Mouse (Mus musculus): Measurements from ENCODE around the gene AY358078. TPM values are rescaled to one million over a fixed set of nuclear protein-coding genes. Genes with fewer than 3 reads are reported as not detected.
"Not testable (repeated sequence)": the region's sequence is repeated elsewhere in the genome, so short reads cannot be mapped to it uniquely, and the experiment has no call there.

AY358078 gene
- polyA plus RNA-seq, 1 experiment from 2014 or later, result not detected

DNA sequence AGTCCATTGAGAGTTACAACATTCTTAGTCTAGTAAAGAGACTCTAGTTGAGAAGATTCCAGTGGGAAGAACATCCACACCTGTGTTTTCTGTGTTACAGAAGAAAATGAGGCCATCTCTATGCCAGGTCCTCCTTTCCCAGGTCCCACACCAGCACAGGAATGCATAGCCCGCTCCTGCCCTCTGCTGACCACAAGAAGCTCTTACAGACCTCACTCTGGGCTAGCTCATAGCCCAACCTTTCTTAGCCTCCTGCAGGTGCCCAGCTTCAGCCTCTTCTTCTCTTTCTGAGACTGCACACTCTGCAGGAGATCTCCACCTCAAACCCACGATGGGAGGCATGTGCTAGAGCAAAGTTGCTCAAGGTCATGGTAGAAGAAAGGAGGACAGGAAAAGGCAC, 38.6 kb downstream of the AY358078 start:
- H3K4me1 ChIP-seq; ATAC-seq (ENCODE audit: insufficient number of reproducible peaks, insufficient read depth, low FRiP score, low TSS enrichment); H3K4me2 ChIP-seq (replicated peaks); H3K9ac ChIP-seq; H3K27ac ChIP-seq; H3K27me3 ChIP-seq; H3K4me3 ChIP-seq; H3K9me3 ChIP-seq; H3K36me3 ChIP-seq: not testable (repeated sequence)
- 22% methylated on average over 2 of the region's 2 CpGs for WGBS

GRCm38 (mm10) chr14:51842250-51842649, 42.4 kb downstream of the AY358078 start:
- Histone ChIP-seq H3K4me1 (no peaks in the 10 kb centered on the region), H3K36me3 (no peaks in the 10 kb centered on the region), H3K4me3 (no peak overlapping the region), H3K9me3 (no peaks in the 10 kb centered on the region), H3K27ac (no peak overlapping the region), H3K9ac (no peak overlapping the region), H3K27me3 (no peaks in the 10 kb centered on the region), H3K4me2 (replicated peaks) (no peak overlapping the region)
- ATAC-seq (ENCODE audit: insufficient number of reproducible peaks, insufficient read depth, low FRiP score, low TSS enrichment), result no peak
- WGBS, result 70% methylated on average over 1 of the region's 1 CpGs

DNA sequence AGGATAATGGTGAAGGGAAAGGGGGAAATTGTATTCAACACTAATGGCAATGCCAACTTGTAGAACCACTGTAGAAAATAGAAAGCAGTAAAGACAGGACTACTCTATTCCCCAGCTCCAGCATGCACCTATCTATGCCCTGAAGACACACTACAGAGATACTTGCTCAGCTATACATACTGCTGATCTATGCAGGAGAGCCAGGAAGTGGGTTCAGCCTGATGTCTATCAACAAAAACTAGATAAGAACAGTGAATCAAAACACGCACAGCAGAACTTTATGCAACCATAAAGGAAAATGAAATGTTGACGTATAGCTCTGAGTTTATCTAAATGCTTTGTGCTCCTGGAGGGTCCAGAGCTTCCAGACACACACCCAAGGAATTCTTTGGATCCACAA, 42.9 kb downstream of the AY358078 start:
- no peaks in the 10 kb centered on the region for H3K4me1 ChIP-seq
- no peaks in the 10 kb centered on the region for H3K27me3 ChIP-seq
- no peak overlapping the region for H3K27ac ChIP-seq
- no peak overlapping the region for H3K4me3 ChIP-seq
- H3K9ac ChIP-seq, result no peak overlapping the region
- H3K36me3 ChIP-seq, result no peaks in the 10 kb centered on the region
- H3K4me2 ChIP-seq (replicated peaks), result no peak overlapping the region
- no peak for ATAC-seq (ENCODE audit: insufficient number of reproducible peaks, insufficient read depth, low FRiP score, low TSS enrichment)
- no peaks in the 10 kb centered on the region for H3K9me3 ChIP-seq
- WGBS, result 94% methylated on average over 2 of the region's 2 CpGs

- no peak overlapping the region for H3K27ac ChIP-seq
- H3K27me3 ChIP-seq, result no peaks in the 10 kb centered on the region
- no peak overlapping the region for H3K4me3 ChIP-seq
Observed at GRCm38 (mm10) chr14:51843882-51844281, 44.0 kb downstream of the AY358078 start.

GRCm38 (mm10) chr14:51846566-51846965, 46.7 kb downstream of the AY358078 start:
- no peaks in the 10 kb centered on the region for H3K27me3 ChIP-seq
- no peak overlapping the region for H3K4me3 ChIP-seq
- WGBS, result 72% methylated on average over 3 of the region's 3 CpGs
- ATAC-seq (ENCODE audit: insufficient number of reproducible peaks, insufficient read depth, low FRiP score, low TSS enrichment), result 0 out of 2 replicates have a peak, but pooled peaks have one; percentile 22
- no peaks in the 10 kb centered on the region for H3K4me1 ChIP-seq
- H3K9me3 ChIP-seq, result no peaks in the 10 kb centered on the region
- H3K27ac ChIP-seq, result no peak overlapping the region
- no peak overlapping the region for H3K9ac ChIP-seq
- no peaks in the 10 kb centered on the region for H3K36me3 ChIP-seq
- no peak overlapping the region for H3K4me2 ChIP-seq (replicated peaks)

More at GRCm38 (mm10) chr14:51843882-51844281, 44.0 kb downstream of the AY358078 start:
- Histone ChIP-seq H3K4me1 (no peaks in the 10 kb centered on the region), H3K4me2 (replicated peaks) (no peak overlapping the region), H3K9ac (no peak overlapping the region), H3K36me3 (no peaks in the 10 kb centered on the region), H3K9me3 (no peaks in the 10 kb centered on the region)
- no peak for ATAC-seq (ENCODE audit: insufficient number of reproducible peaks, insufficient read depth, low FRiP score, low TSS enrichment)

GRCm38 (mm10) chr14:51851006-51851405, 51.2 kb downstream of the AY358078 start:
- WGBS, result 40% methylated on average over 3 of the region's 3 CpGs
- not testable (repeated sequence) for H3K9me3 ChIP-seq; H3K27ac ChIP-seq; H3K4me3 ChIP-seq; ATAC-seq (ENCODE audit: insufficient number of reproducible peaks, insufficient read depth, low FRiP score, low TSS enrichment); H3K4me1 ChIP-seq; H3K4me2 ChIP-seq (replicated peaks); H3K27me3 ChIP-seq; H3K36me3 ChIP-seq; H3K9ac ChIP-seq

GRCm38 (mm10) chr14:51853399-51853798, 53.6 kb downstream of the AY358078 start, which contains the start of gene Ear6:
TSS of gene Ear6 (plus strand) at chr14:51853699.
- no peak for ATAC-seq (ENCODE audit: insufficient number of reproducible peaks, insufficient read depth, low FRiP score, low TSS enrichment)
- H3K9me3 ChIP-seq, result no peaks in the 10 kb centered on the region
- no peak within 1 kb of the TSS for H3K27ac ChIP-seq
- H3K27me3 ChIP-seq, result no peaks in the 10 kb centered on the region
- H3K36me3 ChIP-seq, result no peaks in the 10 kb centered on the region
- H3K9ac ChIP-seq, result no peak within 1 kb of the TSS
- no peaks in the 10 kb centered on the region for H3K4me1 ChIP-seq
- H3K4me2 ChIP-seq (replicated peaks), result no peak within 1 kb of the TSS
- no peak within 1 kb of the TSS for H3K4me3 ChIP-seq

DNA sequence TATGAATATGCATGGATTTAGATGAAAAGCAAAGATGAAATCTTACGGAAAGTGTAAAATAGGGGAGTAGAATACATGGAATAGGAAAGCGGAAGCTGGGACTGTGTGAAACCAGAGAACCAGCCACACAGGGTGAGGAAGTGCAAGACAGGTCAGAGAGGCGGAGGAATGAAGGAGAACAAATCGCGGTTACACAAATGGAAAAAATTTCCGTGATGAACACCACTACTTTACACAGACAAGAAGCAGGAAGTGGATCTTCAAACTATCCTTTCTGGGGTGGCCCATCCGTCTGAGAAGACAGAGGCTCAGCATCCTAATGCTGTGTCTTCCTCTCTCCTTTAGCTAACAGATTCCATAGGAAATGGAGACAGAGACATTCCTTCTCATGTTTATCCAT, 55.4 kb downstream of the AY358078 start:
- not testable (repeated sequence) for H3K27ac ChIP-seq

GRCm38 (mm10) chr14:51863603-51864002, 63.8 kb downstream of the AY358078 start:
- WGBS, result 26% methylated on average over 1 of the region's 1 CpGs
- not testable (repeated sequence) for H3K9ac ChIP-seq; H3K4me1 ChIP-seq; H3K27ac ChIP-seq; H3K9me3 ChIP-seq; H3K27me3 ChIP-seq; H3K36me3 ChIP-seq; H3K4me3 ChIP-seq; H3K4me2 ChIP-seq (replicated peaks); ATAC-seq (ENCODE audit: insufficient number of reproducible peaks, insufficient read depth, low FRiP score, low TSS enrichment)

More for the DNA sequence above, 55.4 kb downstream of the AY358078 start:
- H3K27me3 ChIP-seq; ATAC-seq (ENCODE audit: insufficient number of reproducible peaks, insufficient read depth, low FRiP score, low TSS enrichment); H3K4me1 ChIP-seq; H3K4me3 ChIP-seq; H3K4me2 ChIP-seq (replicated peaks); H3K9ac ChIP-seq; H3K9me3 ChIP-seq; H3K36me3 ChIP-seq: not testable (repeated sequence)
- WGBS, result 82% methylated on average over 7 of the region's 7 CpGs

DNA sequence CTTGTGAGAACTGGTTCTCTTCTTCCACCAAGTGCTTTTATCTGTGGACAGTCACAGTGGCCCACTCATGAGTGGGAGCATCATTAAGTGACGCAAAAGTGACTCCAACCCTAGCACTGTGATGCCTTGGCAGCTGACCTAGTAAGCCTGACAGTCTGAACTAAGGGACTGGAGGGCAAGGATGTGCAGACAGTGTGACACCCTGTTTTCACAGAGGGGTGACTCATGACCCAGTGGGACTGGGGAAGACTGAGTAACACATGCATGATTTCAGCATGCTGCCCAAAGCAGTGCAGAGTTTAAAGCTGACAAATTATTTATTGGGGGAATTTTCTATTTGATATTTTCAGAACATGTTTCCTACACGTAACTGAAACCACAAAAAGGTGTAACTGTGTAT, 70.9 kb downstream of the AY358078 start:
- Histone ChIP-seq H3K36me3 (no peaks in the 10 kb centered on the region), H3K4me2 (replicated peaks) (no peak overlapping the region)
- WGBS, result 63% methylated on average over 2 of the region's 2 CpGs

DNA sequence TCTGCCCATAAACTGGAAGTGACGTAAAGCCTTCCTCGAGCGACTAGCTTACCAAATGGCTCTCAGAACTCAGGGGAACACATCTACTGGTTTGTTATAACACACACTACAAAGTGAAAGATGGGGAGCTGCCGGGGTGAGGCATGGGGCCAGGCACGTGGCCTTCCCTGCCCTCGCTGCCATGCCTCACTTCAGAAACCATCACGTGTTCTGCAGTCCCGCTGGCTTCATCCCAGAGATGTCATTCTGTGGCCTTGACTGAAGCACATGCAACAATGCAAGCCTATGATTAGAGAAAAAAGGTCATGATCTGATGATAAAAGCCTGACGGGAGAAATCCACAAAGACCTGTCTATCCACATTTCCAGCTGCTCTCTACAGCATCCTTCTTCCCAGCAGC, 71.9 kb downstream of the AY358078 start:
- no peak overlapping the region for H3K9ac ChIP-seq
- no peak for ATAC-seq (ENCODE audit: insufficient number of reproducible peaks, insufficient read depth, low FRiP score, low TSS enrichment)

More for the DNA sequence above, 70.9 kb downstream of the AY358078 start:
- no peak overlapping the region for H3K27ac ChIP-seq
- ATAC-seq (ENCODE audit: insufficient number of reproducible peaks, insufficient read depth, low FRiP score, low TSS enrichment), result no peak
- H3K4me1 ChIP-seq, result no peaks in the 10 kb centered on the region
- no peak overlapping the region for H3K4me3 ChIP-seq
- H3K9ac ChIP-seq, result no peak overlapping the region
- H3K9me3 ChIP-seq, result no peaks in the 10 kb centered on the region
- no peaks in the 10 kb centered on the region for H3K27me3 ChIP-seq

More for the DNA sequence above, 71.9 kb downstream of the AY358078 start:
- Histone ChIP-seq H3K4me2 (replicated peaks) (no peak overlapping the region), H3K4me3 (no peak overlapping the region), H3K36me3 (no peaks in the 10 kb centered on the region), H3K4me1 (no peaks in the 10 kb centered on the region), H3K27ac (no peak overlapping the region), H3K27me3 (no peaks in the 10 kb centered on the region), H3K9me3 (no peaks in the 10 kb centered on the region)
- 79% methylated on average over 9 of the region's 9 CpGs for WGBS
